Mouse (Mus musculus) spleen, adult 2 months (tissue): ENCODE results near the gene Txnrd3.

ENCODE experiments used
- CTCF ChIP-seq: fragments of 200-500 bp; IDR thresholded peaks from 2 replicates; pipeline ENCODE4 v1.5.1; 2011; ENCODE audit warnings: mild to moderate bottlenecking, inconsistent platforms; ENCODE audit not compliant: insufficient read depth, insufficient read length, insufficient replicate concordance; ENCODE audit errors: extremely low read depth
- POLR2A ChIP-seq: fragments of 200-500 bp; IDR thresholded peaks from 2 replicates; pipeline ENCODE4 v1.6.1; 2011; ENCODE audit warnings: low read depth, low read length, inconsistent platforms

GRCm38 (mm10) chr6:89718051-89718450 lies 74.3 kb downstream of the Txnrd3 start:
- TF ChIP-seq POLR2A (no peak), CTCF (no peak)
